Mouse (Mus musculus): ENCODE measurements around the gene Cdc37l1. TPM values are rescaled to one million over a fixed set of nuclear protein-coding genes. Genes with fewer than 3 reads are reported as not detected.

The Cdc37l1 gene
- polyA plus RNA-seq, 1 experiment from 2014 or later: 45.2 TPM

- 78% methylated on average over 12 of the region's 12 CpGs for WGBS
- ATAC-seq (ENCODE audit: low FRiP score, low read depth): no peak
- H3K4me3 ChIP-seq: no peak overlapping the region
These were observed 21.3 kb downstream of the Cdc37l1 start for GRCm38 (mm10) chr19:29011355-29011990.

DNA sequence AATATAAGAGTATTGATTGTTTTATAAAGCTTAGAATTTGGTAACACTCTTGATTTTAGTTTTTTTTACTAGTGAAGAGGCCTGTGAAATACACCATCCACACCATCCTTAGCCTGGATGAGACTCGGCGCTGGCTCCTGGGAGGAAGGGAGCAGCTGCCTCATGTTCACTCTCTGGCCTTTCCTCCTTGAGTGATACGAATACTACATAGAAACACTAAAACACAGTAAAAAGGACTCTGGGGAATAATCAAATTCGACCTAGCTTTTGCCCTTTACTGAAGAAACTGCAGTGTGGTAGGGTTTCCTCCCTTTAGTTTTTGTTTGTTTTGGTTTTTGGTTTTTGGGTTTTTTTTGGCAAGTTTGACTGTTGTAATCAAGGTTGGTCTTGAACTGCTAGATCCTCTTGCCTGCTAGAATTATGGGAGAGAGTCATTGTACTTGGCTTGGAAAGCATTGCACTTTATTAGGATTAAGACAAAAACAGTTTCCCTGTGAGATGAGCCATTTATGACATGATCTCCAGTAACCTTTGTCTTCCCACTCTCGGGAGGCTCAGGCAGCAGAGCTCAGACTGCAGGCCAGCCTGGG, 24.4 kb downstream of the Cdc37l1 start:
- Histone ChIP-seq H3K27ac (no peak overlapping the region), H3K9ac (no peak overlapping the region), H3K4me3 (no peak overlapping the region), H3K4me1 (peaks cover 11% of the 10 kb centered on the region), H3K27me3 (no peaks in the 10 kb centered on the region), H3K36me3 (peaks cover 57% of the 10 kb centered on the region), H3K9me3 (no peaks in the 10 kb centered on the region), H3K4me2 (replicated peaks) (no peak overlapping the region)
- ATAC-seq (ENCODE audit: low FRiP score, low read depth): no peak
- WGBS: 65% methylated on average over 5 of the region's 5 CpGs

More at GRCm38 (mm10) chr19:29011355-29011990, 21.3 kb downstream of the Cdc37l1 start:
- H3K36me3 ChIP-seq: peaks cover 71% of the 10 kb centered on the region
- no peaks in the 10 kb centered on the region for H3K9me3 ChIP-seq
- no peaks in the 10 kb centered on the region for H3K27me3 ChIP-seq
- no peak overlapping the region for H3K27ac ChIP-seq
- no peak overlapping the region for H3K4me2 ChIP-seq (replicated peaks)
- H3K9ac ChIP-seq: no peak overlapping the region
- peaks cover 7% of the 10 kb centered on the region; the same call in 1 of the 2 replicates for H3K4me1 ChIP-seq

DNA sequence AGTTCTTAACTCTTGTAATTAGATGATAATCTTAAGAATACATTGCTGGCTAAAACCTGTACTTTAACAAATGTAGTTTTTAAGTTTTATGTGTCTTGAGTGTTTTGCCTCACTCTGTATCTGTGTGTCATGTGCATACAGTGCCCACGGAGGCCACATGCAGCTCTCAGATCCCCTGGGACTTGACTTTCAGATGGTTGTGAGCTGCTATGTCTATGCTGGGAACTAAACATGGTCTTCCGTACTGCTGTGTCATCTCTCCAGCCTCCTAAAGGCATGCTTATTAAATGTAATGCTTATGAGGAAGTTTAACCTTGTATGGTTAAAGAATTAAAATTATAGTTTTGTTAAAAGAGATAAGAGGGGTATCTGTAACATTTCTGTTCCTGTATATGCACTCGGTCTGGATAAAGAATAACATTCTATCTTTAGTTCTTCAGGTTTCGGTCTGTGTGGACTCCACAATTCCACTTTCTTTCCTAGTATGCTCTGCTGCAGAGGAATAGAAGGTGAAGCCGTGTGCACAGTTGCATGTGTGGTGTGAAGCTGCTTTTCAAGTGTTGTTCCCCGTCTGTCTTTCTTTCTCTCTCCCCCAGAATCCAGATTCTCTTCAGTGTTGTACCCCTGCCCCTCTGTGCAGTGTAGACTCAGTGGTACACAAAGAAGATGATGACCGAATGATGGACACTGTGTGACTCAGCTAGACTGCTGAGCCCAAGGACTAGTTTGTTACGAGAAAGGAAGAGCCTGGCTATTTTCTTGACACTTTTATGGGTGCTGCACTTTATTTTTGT, 25.5 kb downstream of the Cdc37l1 start:
- peaks cover 63% of the 10 kb centered on the region for H3K36me3 ChIP-seq

DNA sequence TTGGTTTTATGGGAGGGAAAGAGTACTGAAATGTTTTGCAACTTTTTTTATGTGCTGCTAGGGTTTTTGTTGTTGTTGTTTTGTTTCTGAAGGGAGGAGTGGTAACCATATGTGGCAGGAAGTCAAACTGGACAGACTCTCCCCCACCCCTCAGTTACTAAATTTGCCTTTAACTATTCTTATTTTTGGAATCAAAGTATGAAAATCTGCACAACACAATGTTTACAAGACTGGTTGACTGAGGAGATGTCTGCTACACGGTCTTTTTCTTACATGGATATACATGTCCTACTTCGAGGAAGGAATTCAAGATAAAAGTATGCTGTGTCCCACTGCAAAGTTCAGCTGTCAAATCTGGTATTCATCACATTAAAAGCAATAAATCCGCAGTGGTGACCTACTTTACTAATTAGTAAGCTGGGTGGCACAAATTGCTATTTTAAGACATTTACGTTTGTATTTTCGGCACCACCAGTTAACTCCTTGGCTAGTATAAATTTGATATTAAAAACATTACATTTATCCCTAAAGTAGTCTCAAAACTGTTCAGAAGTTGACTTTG, 26.1 kb downstream of the Cdc37l1 start:
- 34% methylated on average over 5 of the region's 5 CpGs for WGBS

More for the DNA sequence above, 25.5 kb downstream of the Cdc37l1 start:
- ATAC-seq (ENCODE audit: low FRiP score, low read depth): no peak
- H3K27me3 ChIP-seq: no peaks in the 10 kb centered on the region
- peaks cover 11% of the 10 kb centered on the region for H3K4me1 ChIP-seq
- WGBS: 58% methylated on average over 8 of the region's 8 CpGs
- H3K27ac ChIP-seq: no peak overlapping the region
- no peak overlapping the region for H3K4me2 ChIP-seq (replicated peaks)
- no peaks in the 10 kb centered on the region for H3K9me3 ChIP-seq
- H3K4me3 ChIP-seq: no peak overlapping the region
- H3K9ac ChIP-seq: no peak overlapping the region

DNA sequence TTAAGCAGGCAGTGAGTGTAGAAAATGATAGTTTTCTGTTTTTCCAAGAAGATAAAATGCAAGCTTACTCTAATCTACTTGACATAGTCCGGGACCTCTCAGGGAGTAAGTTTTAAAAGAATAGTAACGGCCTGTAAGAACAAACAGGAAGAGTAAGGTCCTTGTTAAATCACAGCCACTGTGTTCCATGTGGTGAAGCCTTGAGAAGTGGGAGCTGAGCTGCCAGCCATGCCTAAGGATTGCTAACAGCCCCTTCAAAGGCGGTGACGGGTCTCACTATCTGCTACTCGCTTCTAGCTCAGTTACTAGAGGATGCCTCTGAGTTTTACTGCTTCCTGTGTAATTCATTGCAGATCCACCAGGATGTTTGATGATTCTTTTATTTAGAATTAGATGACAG, 26.6 kb downstream of the Cdc37l1 start:
- H3K4me1 ChIP-seq: peaks cover 11% of the 10 kb centered on the region
- no peak overlapping the region for H3K4me3 ChIP-seq
- no peaks in the 10 kb centered on the region for H3K27me3 ChIP-seq
- no peak overlapping the region for H3K27ac ChIP-seq
- H3K9ac ChIP-seq: no peak overlapping the region
- H3K9me3 ChIP-seq: no peaks in the 10 kb centered on the region
- no peak for ATAC-seq (ENCODE audit: low FRiP score, low read depth)
- H3K36me3 ChIP-seq: peaks cover 62% of the 10 kb centered on the region
- no peak overlapping the region for H3K4me2 ChIP-seq (replicated peaks)
- WGBS: 36% methylated on average over 5 of the region's 5 CpGs

More for the DNA sequence above, 26.1 kb downstream of the Cdc37l1 start:
- peaks cover 11% of the 10 kb centered on the region for H3K4me1 ChIP-seq
- ATAC-seq (ENCODE audit: low FRiP score, low read depth): no peak
- no peak overlapping the region for H3K27ac ChIP-seq
- no peak overlapping the region for H3K9ac ChIP-seq
- H3K36me3 ChIP-seq: peaks cover 62% of the 10 kb centered on the region
- H3K9me3 ChIP-seq: no peaks in the 10 kb centered on the region
- H3K4me3 ChIP-seq: no peak overlapping the region
- no peaks in the 10 kb centered on the region for H3K27me3 ChIP-seq
- H3K4me2 ChIP-seq (replicated peaks): no peak overlapping the region

DNA sequence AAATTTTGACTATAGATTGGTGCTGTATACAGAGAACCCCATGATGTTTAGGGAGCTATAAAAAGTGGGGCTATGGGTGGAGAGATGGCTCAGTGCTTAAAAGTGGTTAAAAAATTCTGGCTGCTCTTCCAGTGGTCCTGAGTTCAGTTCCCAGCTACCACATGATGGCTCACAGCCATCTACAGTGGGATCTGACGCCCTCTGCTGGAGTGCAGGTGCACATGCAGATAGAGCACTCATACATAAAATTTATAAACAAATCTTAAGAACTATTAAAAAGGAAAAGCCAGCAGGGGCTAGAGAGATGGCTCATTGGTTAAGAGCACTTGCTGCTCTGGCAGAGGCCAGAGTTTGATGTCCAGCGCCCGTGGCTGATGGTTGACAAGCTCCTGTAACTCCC, 29.5 kb downstream of the Cdc37l1 start:
- H3K36me3 ChIP-seq: peaks cover 71% of the 10 kb centered on the region
- H3K9me3 ChIP-seq: no peaks in the 10 kb centered on the region
- ATAC-seq (ENCODE audit: low FRiP score, low read depth): no peak
- no peaks in the 10 kb centered on the region for H3K27me3 ChIP-seq
- no peak overlapping the region for H3K9ac ChIP-seq
- 90% methylated on average over 3 of the region's 3 CpGs for WGBS
- H3K4me2 ChIP-seq (replicated peaks): no peak overlapping the region
- H3K4me1 ChIP-seq: peaks cover 11% of the 10 kb centered on the region
- H3K4me3 ChIP-seq: no peak overlapping the region
- H3K27ac ChIP-seq: no peak overlapping the region

DNA sequence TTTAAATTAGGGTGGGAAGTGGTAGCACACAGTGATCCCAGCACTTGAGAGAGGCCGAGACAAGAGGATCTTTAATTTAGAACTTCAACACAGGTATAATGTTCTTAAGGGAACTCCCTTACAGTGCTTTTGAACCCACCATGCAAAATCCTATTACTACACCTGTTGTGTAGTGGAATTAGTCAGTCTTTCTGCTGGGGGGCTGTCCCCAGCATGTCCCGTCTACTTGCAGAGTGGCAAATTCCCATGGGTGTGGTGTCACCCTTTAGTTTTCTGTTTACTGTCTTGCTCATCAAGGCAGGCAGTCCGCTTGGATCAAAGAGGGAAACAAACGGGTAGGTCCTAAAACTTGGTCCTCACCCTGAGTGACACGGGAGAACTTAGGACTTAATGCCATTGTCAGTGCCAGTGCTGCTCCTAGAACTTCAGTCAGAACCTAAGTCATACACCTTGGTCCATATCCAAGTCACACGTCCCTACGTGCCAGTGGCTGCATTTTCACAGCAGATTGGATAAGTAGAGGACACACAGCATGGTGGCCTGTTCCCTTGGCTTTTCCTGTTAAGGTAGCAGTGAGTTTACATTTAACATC, 31.7 kb downstream of the Cdc37l1 start:
- Histone ChIP-seq H3K27me3 (no peaks in the 10 kb centered on the region), H3K9ac (no peak overlapping the region), H3K4me3 (no peak overlapping the region), H3K4me1 (peaks cover 1% of the 10 kb centered on the region), H3K9me3 (no peaks in the 10 kb centered on the region), H3K36me3 (peaks cover 83% of the 10 kb centered on the region), H3K4me2 (replicated peaks) (no peak overlapping the region), H3K27ac (no peak overlapping the region)
- WGBS: 92% methylated on average over 7 of the region's 7 CpGs
- ATAC-seq (ENCODE audit: low FRiP score, low read depth): no peak

- WGBS: 86% methylated on average over 11 of the region's 11 CpGs
- no peak overlapping the region for H3K27ac ChIP-seq
These were observed 34.3 kb downstream of the Cdc37l1 start for GRCm38 (mm10) chr19:29024391-29024947.

DNA sequence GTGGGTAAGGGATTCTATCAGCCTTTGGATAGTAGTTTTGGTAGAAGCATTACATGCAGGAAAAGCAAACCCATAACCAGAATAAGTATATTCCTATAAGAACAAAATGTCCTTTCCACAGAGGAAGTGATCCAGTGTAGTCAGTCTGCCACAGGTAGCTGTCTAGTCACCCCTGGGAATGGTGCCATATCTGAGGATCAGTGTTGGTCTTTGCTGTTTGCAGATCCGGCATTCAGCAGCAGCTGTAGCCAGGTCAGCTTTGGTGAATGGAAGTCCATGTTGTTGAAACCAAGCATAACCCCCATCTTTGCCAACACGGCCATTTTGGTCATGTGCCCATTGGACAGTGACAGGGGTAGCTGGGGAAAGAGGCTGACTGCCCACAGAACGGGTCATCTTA, 41.6 kb downstream of the Cdc37l1 start:
- Histone ChIP-seq H3K4me1 (no peaks in the 10 kb centered on the region), H3K27ac (no peak overlapping the region), H3K4me3 (no peak overlapping the region), H3K36me3 (peaks cover 58% of the 10 kb centered on the region), H3K4me2 (replicated peaks) (no peak overlapping the region), H3K9me3 (no peaks in the 10 kb centered on the region), H3K9ac (no peak overlapping the region), H3K27me3 (no peaks in the 10 kb centered on the region)
- 93% methylated on average over 3 of the region's 3 CpGs for WGBS
- no peak for ATAC-seq (ENCODE audit: low FRiP score, low read depth)

More at GRCm38 (mm10) chr19:29024391-29024947, 34.3 kb downstream of the Cdc37l1 start:
- H3K27me3 ChIP-seq: no peaks in the 10 kb centered on the region
- peaks cover 75% of the 10 kb centered on the region for H3K36me3 ChIP-seq
- no peak overlapping the region for H3K9ac ChIP-seq
- no peak for ATAC-seq (ENCODE audit: low FRiP score, low read depth)
- H3K4me3 ChIP-seq: no peak overlapping the region
- no peak overlapping the region for H3K4me2 ChIP-seq (replicated peaks)
- H3K9me3 ChIP-seq: no peaks in the 10 kb centered on the region
- no peaks in the 10 kb centered on the region for H3K4me1 ChIP-seq

DNA sequence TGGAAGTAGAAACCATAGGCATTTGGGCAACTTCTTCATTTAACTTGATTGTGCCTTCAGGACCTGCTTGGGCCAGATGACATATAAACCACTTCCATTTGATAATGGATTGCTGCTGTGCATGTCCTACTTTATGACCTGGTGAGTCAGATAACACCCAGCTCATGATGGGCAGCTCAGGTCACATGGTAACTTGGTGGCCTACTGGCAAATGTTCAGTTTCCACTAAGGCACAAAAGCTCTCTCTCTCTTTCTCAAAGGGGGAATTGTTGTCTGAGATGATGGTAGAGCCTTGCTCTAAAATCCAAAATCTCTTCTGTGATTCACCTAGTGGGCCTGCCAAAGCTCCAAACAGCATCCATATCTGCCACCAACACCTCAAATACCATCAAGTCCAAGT, 42.5 kb downstream of the Cdc37l1 start:
- peaks cover 62% of the 10 kb centered on the region for H3K36me3 ChIP-seq

DNA sequence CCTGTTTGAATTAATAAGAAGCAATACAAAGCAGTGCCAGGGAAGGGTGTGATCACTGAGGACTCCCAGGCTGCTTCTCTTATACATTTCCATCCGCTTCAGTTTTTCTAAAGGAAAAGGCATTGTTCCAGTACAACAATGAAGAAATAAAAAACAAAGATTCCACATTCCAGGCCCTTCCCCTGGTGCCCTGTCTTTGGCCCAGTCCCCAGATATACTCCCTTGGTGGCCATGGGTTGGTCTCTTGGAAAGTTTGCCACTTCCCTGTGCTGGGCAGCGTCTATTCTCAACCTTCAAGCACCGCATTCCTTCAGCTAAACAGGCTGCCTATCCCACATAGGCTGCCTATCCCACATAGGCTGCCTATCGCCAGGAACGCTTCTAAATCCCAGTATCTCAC, 46.9 kb downstream of the Cdc37l1 start:
- Histone ChIP-seq H3K9ac (no peak overlapping the region), H3K4me1 (no peaks in the 10 kb centered on the region), H3K4me2 (replicated peaks) (no peak overlapping the region), H3K9me3 (peaks cover 5% of the 10 kb centered on the region; the same call in 1 of the 2 replicates), H3K36me3 (peaks cover 62% of the 10 kb centered on the region), H3K27me3 (no peaks in the 10 kb centered on the region), H3K4me3 (no peak overlapping the region), H3K27ac (no peak overlapping the region)
- no peak for ATAC-seq (ENCODE audit: low FRiP score, low read depth)
- WGBS: 89% methylated on average over 5 of the region's 5 CpGs

More for the DNA sequence above, 42.5 kb downstream of the Cdc37l1 start:
- Histone ChIP-seq H3K9ac (no peak overlapping the region), H3K27me3 (no peaks in the 10 kb centered on the region), H3K4me2 (replicated peaks) (no peak overlapping the region), H3K4me1 (no peaks in the 10 kb centered on the region), H3K4me3 (no peak overlapping the region), H3K9me3 (no peaks in the 10 kb centered on the region), H3K27ac (no peak overlapping the region)
- no peak for ATAC-seq (ENCODE audit: low FRiP score, low read depth)
